Mouse (Mus musculus): ENCODE data around the gene Zfp638. TPM values are rescaled to one million over a fixed set of nuclear protein-coding genes. Genes with fewer than 3 reads are reported as not detected.

Gene Zfp638
- total RNA-seq (2014; rRNA removed; ENCODE audit: low replicate concordance) (40.4 and 92.4 TPM in 2 replicates), polyA plus RNA-seq (2015; fragmentation: Nextera tagmentation; extraction: Ambion mirVana) (28.5 and 31.9 TPM in 2 replicates)

- no peak for TF ChIP-seq CTCF (IDR thresholded peaks at IDR 0.05; ENCODE audit: low read depth)
- TF ChIP-seq EP300 (IDR thresholded peaks at IDR 0.05; ENCODE audit: low read depth) = no peak
- peak; percentile 91 for ATAC-seq (ENCODE audit: insufficient read depth, low read depth)
- H3K27ac ChIP-seq (ENCODE audit: low read depth) = peak within 1 kb of the TSS; percentile 90
- no peaks in the 10 kb centered on the region for H3K9me3 ChIP-seq (replicated peaks; ENCODE audit: control insufficient read depth, low read length)
- no peaks in the 10 kb centered on the region for H3K27me3 ChIP-seq (ENCODE audit: control insufficient read depth, insufficient read depth, low read length)
- WGBS = under 1% methylated on average over 50 of the region's 50 CpGs
- peak; percentile 88 for DNase-seq (ENCODE audit: low spot score)
- peak within 1 kb of the TSS; percentile 69 for H3K4me3 ChIP-seq (ENCODE audit: low read depth, low read length)
- peak within 1 kb of the TSS; percentile 79 for H3K4me2 ChIP-seq (ENCODE audit: low read depth, low read length)
- H3K36me3 ChIP-seq (replicated peaks; ENCODE audit: control insufficient read depth, insufficient read depth, low read length) = no peaks in the 10 kb centered on the region
- 0 out of 2 replicates have a peak, but pooled peaks cover 5% of the 10 kb centered on the region for H3K4me1 ChIP-seq (ENCODE audit: control insufficient read depth, insufficient read depth)
- peak within 1 kb of the TSS; percentile 59 for H3K9ac ChIP-seq (replicated peaks; ENCODE audit: low read depth, low read length)
Measured at GRCm38 (mm10) chr6:83866954-83867597, at the start of gene Zfp638. Gene Zfp638, plus strand, starts transcription at chr6:83867109.

- no peak overlapping the region for H3K9ac ChIP-seq (replicated peaks; ENCODE audit: low read depth, low read length)
- TF ChIP-seq CTCF (IDR thresholded peaks at IDR 0.05; ENCODE audit: low read depth) (no peak), EP300 (IDR thresholded peaks at IDR 0.05; ENCODE audit: low read depth) (no peak)
- no peaks in the 10 kb centered on the region for H3K27me3 ChIP-seq (ENCODE audit: control insufficient read depth, insufficient read depth, low read length)
- H3K36me3 ChIP-seq (replicated peaks; ENCODE audit: control insufficient read depth, insufficient read depth, low read length) = peaks cover 10% of the 10 kb centered on the region
- H3K4me3 ChIP-seq (ENCODE audit: low read depth, low read length) = no peak overlapping the region
- no peak overlapping the region for H3K27ac ChIP-seq (ENCODE audit: low read depth)
- WGBS = 86% methylated on average over 1 of the region's 1 CpGs
- ATAC-seq (ENCODE audit: insufficient read depth, low read depth) (no peak), DNase-seq (ENCODE audit: low spot score) (no peak)
- H3K9me3 ChIP-seq (replicated peaks; ENCODE audit: control insufficient read depth, low read length) = peaks cover 3% of the 10 kb centered on the region; the same call in 1 of the 2 replicates
- no peaks in the 10 kb centered on the region for H3K4me1 ChIP-seq (ENCODE audit: control insufficient read depth, insufficient read depth)
- no peak overlapping the region for H3K4me2 ChIP-seq (ENCODE audit: low read depth, low read length)
Measured at GRCm38 (mm10) chr6:83818996-83819395, 47.9 kb upstream of the Zfp638 start.

- Histone ChIP-seq H3K36me3 (replicated peaks; ENCODE audit: control insufficient read depth, insufficient read depth, low read length) (peaks cover 3% of the 10 kb centered on the region; the same call in 1 of the 2 replicates), H3K9ac (replicated peaks; ENCODE audit: low read depth, low read length) (no peak overlapping the region), H3K27ac (ENCODE audit: low read depth) (no peak overlapping the region), H3K27me3 (ENCODE audit: control insufficient read depth, insufficient read depth, low read length) (no peaks in the 10 kb centered on the region), H3K4me1 (ENCODE audit: control insufficient read depth, insufficient read depth) (no peaks in the 10 kb centered on the region), H3K4me3 (ENCODE audit: low read depth, low read length) (no peak overlapping the region), H3K9me3 (replicated peaks; ENCODE audit: control insufficient read depth, low read length) (peaks cover 3% of the 10 kb centered on the region; the same call in 1 of the 2 replicates), H3K4me2 (ENCODE audit: low read depth, low read length) (no peak overlapping the region)
- TF ChIP-seq CTCF (IDR thresholded peaks at IDR 0.05; ENCODE audit: low read depth) (no peak), EP300 (IDR thresholded peaks at IDR 0.05; ENCODE audit: low read depth) (no peak)
- no peak for DNase-seq (ENCODE audit: low spot score)
- 56% methylated on average over 2 of the region's 2 CpGs for WGBS
- no peak for ATAC-seq (ENCODE audit: insufficient read depth, low read depth)
Measured at GRCm38 (mm10) chr6:83820727-83821515, 46.0 kb upstream of the Zfp638 start.

GRCm38 (mm10) chr6:83821856-83822255 is 45.1 kb upstream of the Zfp638 start:
- DNase-seq (ENCODE audit: low spot score) (no peak), ATAC-seq (ENCODE audit: insufficient read depth, low read depth) (no peak)
- TF ChIP-seq EP300 (IDR thresholded peaks at IDR 0.05; ENCODE audit: low read depth) (no peak), CTCF (IDR thresholded peaks at IDR 0.05; ENCODE audit: low read depth) (no peak)
- Histone ChIP-seq H3K4me2 (ENCODE audit: low read depth, low read length) (no peak overlapping the region), H3K9ac (replicated peaks; ENCODE audit: low read depth, low read length) (no peak overlapping the region), H3K9me3 (replicated peaks; ENCODE audit: control insufficient read depth, low read length) (peaks cover 2% of the 10 kb centered on the region; the same call in 1 of the 2 replicates), H3K27ac (ENCODE audit: low read depth) (no peak overlapping the region), H3K4me1 (ENCODE audit: control insufficient read depth, insufficient read depth) (no peaks in the 10 kb centered on the region), H3K27me3 (ENCODE audit: control insufficient read depth, insufficient read depth, low read length) (no peaks in the 10 kb centered on the region), H3K4me3 (ENCODE audit: low read depth, low read length) (no peak overlapping the region), H3K36me3 (replicated peaks; ENCODE audit: control insufficient read depth, insufficient read depth, low read length) (no peaks in the 10 kb centered on the region; the same call in 1 of the 2 replicates)
- 48% methylated on average over 2 of the region's 2 CpGs for WGBS

- Histone ChIP-seq H3K4me3 (ENCODE audit: low read depth, low read length) (peak overlapping the region; percentile 71), H3K27me3 (ENCODE audit: control insufficient read depth, insufficient read depth, low read length) (no peaks in the 10 kb centered on the region), H3K27ac (ENCODE audit: low read depth) (peak overlapping the region; percentile 80), H3K9ac (replicated peaks; ENCODE audit: low read depth, low read length) (peak overlapping the region; percentile 77), H3K9me3 (replicated peaks; ENCODE audit: control insufficient read depth, low read length) (no peaks in the 10 kb centered on the region), H3K4me1 (ENCODE audit: control insufficient read depth, insufficient read depth) (peaks cover 20% of the 10 kb centered on the region; the same call in 1 of the 2 replicates), H3K36me3 (replicated peaks; ENCODE audit: control insufficient read depth, insufficient read depth, low read length) (peaks cover 4% of the 10 kb centered on the region; the same call in 1 of the 2 replicates), H3K4me2 (ENCODE audit: low read depth, low read length) (peak overlapping the region; percentile 90)
- no peak for DNase-seq (ENCODE audit: low spot score)
- WGBS = 2% methylated on average over 30 of the region's 35 CpGs
- TF ChIP-seq CTCF (IDR thresholded peaks at IDR 0.05; ENCODE audit: low read depth) = no peak
- no peak for TF ChIP-seq EP300 (IDR thresholded peaks at IDR 0.05; ENCODE audit: low read depth)
- ATAC-seq (ENCODE audit: insufficient read depth, low read depth) = peak; percentile 50
Measured at GRCm38 (mm10) chr6:83830941-83831605, 35.8 kb upstream of the Zfp638 start.
